Mouse (Mus musculus) gastrocnemius, adult 18-20 months (tissue): ENCODE measurements around the gene Tmem200c. TPM values are rescaled to one million over a fixed set of nuclear protein-coding genes. Genes with fewer than 3 reads are reported as not detected.
A peak's percentile ranks its signal among the peaks of the same experiment; 100 is the strongest.

Experiments used
- DNase-seq: peaks from one replicate; pipeline ENCODE4 v3.0.0; 2021; ENCODE audit warnings: low spot score
- long read RNA-seq, 2 experiments: library from polyadenylated mRNA; stranded (forward); transcript quantifications; one replicate each; pipeline ENCODE4 v2.0.0; 2021
- total RNA-seq, 2 experiments: library from RNA; stranded (reverse); gene quantifications; 2 replicates each; pipeline ENCODE4 v1.2.3; 2021

Tmem200c gene
- total RNA-seq, result under 1 TPM; 0.07 to 0.59 TPM
- long read RNA-seq, experiment 1, result 0 reads
- long read RNA-seq, experiment 2, result 0 reads

DNA sequence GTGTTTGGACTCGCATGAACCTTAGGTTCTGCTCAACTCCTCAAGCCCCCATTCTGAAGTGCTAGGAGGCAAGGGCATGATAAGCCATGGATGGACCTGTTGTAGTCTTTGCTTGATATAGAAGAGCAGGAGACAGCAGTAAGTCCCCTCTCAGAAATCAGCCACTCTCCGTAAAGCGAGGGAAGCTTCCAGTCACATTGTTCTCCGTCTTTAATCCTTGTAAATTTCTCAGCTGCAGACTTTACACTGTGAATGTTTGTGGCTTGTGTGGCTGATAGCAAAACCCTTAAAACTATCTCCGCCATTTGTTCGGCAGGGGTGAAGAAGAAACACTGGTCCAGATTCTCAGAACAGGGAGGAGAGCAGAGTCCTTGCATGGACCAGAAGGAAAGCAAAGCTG lies at the start of gene Tmem200c:
TSS of gene Tmem200c (plus strand) at position 301 of the 400 bp plus-strand sequence.
- no peak for DNase-seq

DNA sequence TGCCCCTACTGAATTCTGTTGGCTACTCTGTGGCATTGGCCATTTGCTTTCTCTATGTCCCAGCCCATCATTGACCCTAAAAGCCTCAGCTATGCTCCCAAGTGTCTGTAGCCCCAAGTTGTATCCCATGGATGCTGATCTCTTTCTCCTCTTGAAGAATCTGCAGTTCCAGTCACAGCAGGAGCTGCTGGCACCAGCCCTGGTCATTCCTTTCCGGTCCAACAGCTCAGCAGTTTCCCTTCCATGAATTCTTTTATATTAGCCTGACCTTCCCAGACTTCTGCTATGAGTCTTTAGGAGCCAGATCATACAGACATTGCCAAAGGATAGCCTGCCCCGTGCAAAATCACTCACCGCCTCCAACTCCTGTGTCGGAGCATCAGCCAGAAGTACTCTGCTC lies 32.7 kb upstream of the Tmem200c start:
- DNase-seq, result no peak

GRCm38 (mm10) chr17:68836655-68837012 lies 10.2 kb downstream of the Tmem200c start:
- DNase-seq, result no peak

- DNase-seq, result peak; percentile 19
Observed at GRCm38 (mm10) chr17:68837013-68837858, 10.8 kb downstream of the Tmem200c start.

GRCm38 (mm10) chr17:68837859-68838194 lies 11.4 kb downstream of the Tmem200c start:
- DNase-seq, result no peak

DNA sequence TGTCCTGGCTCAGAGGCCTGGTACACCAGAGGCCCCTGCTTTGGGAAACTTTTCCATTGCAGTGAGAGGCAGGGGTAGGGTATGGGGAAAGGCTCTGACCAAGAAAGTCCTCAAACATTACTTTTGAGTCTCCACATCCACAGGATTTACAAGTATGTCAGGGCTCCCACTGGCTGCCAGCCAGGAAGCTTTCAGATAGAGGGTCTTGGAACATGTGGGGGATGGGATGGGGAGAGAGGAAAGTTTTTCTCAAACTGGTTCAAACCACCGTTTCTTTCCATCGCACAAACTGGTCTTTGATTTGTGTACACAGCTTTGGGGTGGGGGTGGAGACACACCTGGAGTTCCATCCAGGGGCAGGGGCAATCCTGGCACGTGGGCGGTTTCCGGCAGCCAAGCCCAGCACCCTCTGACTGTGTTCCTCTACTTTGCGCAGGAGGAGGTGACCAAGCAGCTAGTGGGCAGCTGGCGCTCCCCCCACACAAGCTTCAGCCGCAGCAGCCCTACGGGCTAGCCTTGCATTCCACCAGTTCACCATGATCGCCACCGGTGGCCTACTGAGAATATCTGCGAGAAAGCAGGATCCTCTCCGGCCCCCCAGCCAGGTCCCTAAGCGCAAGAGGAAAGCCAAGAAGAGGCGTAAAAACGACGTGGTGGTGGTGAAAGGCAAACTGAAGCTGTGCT lies 13.6 kb downstream of the Tmem200c start:
- no peak for DNase-seq

GRCm38 (mm10) chr17:68840572-68840939 lies 14.1 kb downstream of the Tmem200c start:
- DNase-seq, result no peak

DNA sequence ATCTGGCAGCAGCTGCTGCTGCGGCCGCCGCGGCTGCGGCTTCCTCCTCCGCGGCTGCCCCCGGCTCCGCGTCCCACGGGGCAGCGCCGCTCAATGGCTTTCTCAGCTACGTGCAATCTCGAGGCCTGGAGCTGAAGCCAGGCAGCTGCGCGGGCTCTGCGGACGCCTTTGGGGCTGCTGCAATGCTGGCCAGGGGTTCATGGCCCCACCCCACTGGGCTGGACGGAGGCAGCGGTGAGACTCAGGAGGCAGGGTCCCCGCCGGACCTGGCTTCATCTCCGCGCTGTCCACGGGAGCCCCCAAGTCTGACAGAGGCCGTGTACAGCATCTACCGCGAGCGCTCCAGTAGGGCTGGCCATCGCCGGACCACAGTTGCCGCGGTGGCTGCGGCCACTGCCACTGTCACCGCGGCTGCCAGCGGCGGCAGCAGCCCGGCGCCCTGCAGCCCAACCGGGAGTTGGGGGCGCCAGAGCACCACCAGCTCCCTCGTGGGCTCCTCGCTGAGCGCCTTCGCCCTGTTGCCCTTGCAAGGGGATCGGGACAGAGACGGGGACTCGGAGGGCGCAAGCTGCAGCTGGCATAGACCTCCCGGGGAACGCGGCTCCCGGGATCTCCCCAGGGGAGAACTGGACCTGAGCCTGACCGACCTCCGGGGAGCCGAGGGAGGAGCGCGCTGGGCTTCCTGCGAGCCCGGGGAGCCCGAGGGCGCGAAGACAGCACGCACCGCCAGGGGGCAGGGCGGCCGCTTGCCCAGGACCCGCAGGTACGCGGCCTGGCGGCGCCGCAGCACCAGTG lies 14.9 kb downstream of the Tmem200c start:
- peak; percentile 17 for DNase-seq

- peak; percentile 15 for DNase-seq
Observed at GRCm38 (mm10) chr17:68841892-68842252, 15.4 kb downstream of the Tmem200c start.

- DNase-seq, result no peak
Observed at GRCm38 (mm10) chr17:68845931-68846330, 19.5 kb downstream of the Tmem200c start.

DNA sequence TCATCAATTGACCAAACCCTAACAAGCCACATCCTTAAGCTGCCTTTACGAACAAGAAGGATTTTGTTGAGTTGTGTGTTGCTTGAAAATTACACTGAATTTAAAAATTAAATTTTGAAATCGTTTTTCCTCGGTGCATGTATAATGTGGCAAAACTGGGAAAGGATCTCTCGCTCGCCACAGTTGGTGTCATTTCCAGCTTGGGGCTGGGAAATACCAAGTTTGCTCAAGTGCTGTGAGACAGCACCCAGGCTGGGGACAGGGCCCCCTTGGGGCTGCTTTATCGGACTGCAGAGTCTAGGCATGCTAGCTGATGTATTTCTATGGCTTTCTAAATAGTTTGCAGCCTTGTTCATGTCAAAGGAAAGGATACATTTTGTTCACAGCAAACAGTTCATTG lies 22.3 kb downstream of the Tmem200c start:
- no peak for DNase-seq

- DNase-seq, result no peak
Observed at GRCm38 (mm10) chr17:68852171-68852966, 25.9 kb downstream of the Tmem200c start.

GRCm38 (mm10) chr17:68864175-68864574 lies 37.8 kb downstream of the Tmem200c start:
- DNase-seq, result no peak

GRCm38 (mm10) chr17:68868439-68868838 lies 42.0 kb downstream of the Tmem200c start:
- no peak for DNase-seq

DNA sequence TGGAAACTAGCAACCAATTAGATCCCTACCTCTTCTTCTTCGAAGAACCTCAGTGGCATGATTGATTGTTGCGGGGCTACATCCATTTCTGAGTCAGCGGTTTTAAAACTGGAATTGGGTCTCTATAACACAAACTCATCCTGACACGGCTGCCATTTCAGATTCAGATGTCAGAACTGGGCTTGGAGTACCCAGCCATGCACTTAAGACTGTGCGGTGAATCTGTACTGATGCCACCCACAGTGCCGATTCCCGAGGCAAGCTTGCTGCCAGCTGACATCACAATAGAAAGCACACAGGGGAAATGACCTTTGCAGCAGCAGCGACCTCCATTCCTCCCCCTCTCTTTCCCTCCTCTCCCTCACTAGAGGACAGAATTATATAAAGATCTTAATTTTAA lies 47.6 kb downstream of the Tmem200c start:
- DNase-seq, result no peak

DNA sequence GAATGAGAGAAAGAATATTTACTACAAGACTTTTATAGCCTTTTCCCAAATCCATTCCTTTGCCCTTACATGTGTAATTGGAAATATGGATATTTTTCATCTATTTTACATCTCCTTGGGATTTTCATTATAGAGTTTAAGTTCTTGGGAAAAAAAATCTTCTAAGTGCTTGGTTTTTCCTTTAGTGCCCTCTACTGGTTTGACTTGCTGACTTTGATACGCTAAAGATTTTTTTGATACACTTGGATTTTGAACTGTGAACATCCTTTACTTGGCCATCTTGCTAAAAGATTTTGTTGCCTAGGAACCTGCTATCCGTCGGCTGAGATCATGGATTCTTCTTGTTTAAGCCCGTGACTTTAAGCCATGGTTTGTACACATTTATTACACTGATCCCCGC lies 48.8 kb downstream of the Tmem200c start:
- no peak for DNase-seq

- DNase-seq, result no peak
Observed at GRCm38 (mm10) chr17:68875917-68876495, 49.6 kb downstream of the Tmem200c start.

DNA sequence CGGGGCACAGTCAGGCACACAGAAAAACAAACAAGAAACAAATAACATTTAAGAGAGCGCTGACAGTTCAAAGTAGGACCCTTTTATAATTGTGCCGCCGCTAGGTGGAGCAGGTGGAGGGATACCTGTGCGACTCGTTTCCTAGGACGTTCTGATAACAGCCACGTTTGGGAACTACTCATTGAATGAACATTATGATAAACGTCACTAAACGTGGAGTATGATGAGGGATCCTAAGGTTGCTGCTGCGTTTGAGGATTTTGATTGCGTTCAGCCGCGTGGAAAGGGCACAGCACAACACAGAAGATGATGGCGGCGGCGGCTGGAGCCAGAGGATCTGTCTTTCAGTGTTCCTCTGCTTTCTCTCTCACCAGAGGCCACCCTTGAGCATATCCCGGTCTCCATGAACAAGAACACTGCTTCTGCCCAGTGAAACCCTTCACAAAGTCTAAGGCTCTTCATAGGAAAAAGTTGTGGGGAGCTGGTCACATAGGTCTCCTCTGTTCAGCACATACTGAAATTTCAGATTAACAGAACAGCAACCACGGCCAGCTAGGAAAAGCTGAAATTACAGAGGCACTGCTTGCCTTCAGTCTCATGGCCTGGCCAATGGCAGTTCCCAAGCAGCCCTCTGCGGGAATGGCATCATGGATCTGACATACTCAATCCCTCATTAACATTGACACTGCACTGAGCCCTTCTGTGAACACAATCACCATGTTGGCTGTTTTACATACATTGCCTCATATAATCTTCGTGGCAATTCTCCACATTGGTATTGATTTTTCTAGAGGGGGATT lies 55.5 kb downstream of the Tmem200c start:
- DNase-seq, result no peak

GRCm38 (mm10) chr17:68883474-68884083 lies 57.2 kb downstream of the Tmem200c start:
- no peak for DNase-seq

- DNase-seq, result no peak
Observed at GRCm38 (mm10) chr17:68890672-68891071, 64.2 kb downstream of the Tmem200c start.
